Mouse (Mus musculus): ENCODE measurements around the gene Gm9125. TPM values are rescaled to one million over a fixed set of nuclear protein-coding genes. Genes with fewer than 3 reads are reported as not detected.

Gm9125 gene
- polyA plus RNA-seq (2014; fragmentation: Illumina TruSeq; extraction: RNeasy Lipid Tissue Mini Kit (QIAGEN cat#74804); ENCODE audit: low read depth, low replicate concordance), result not detected

GRCm38 (mm10) chr3:94054785-94055184 is at the start of gene Gm9125:
TSS of gene Gm9125 (minus strand) at chr3:94054885.

GRCm38 (mm10) chr3:94072544-94072943 is 17.9 kb upstream of the Gm9125 start, which contains the start of gene Gm10697:
TSS of gene Gm10697 (minus strand) at chr3:94072644.

Other genes with a start within 250 kb of the Gm9125 start
- gene Tdpoz3, start 228.9 kb downstream of the Gm9125 start, polyA plus RNA-seq (2014; fragmentation: Illumina TruSeq; extraction: RNeasy Lipid Tissue Mini Kit (QIAGEN cat#74804); ENCODE audit: low read depth, low replicate concordance), result not detected
- gene Gm9117, start 111.3 kb downstream of the Gm9125 start, polyA plus RNA-seq (2014; fragmentation: Illumina TruSeq; extraction: RNeasy Lipid Tissue Mini Kit (QIAGEN cat#74804); ENCODE audit: low read depth, low replicate concordance), result not detected
- not detected for gene Tdpoz5, start 93.6 kb downstream of the Gm9125 start, polyA plus RNA-seq (2014; fragmentation: Illumina TruSeq; extraction: RNeasy Lipid Tissue Mini Kit (QIAGEN cat#74804); ENCODE audit: low read depth, low replicate concordance)
- not detected for gene Gm10697, start 17.8 kb upstream of the Gm9125 start, polyA plus RNA-seq (2014; fragmentation: Illumina TruSeq; extraction: RNeasy Lipid Tissue Mini Kit (QIAGEN cat#74804); ENCODE audit: low read depth, low replicate concordance)
- not detected for gene Gm10696, start 123.3 kb upstream of the Gm9125 start, polyA plus RNA-seq (2014; fragmentation: Illumina TruSeq; extraction: RNeasy Lipid Tissue Mini Kit (QIAGEN cat#74804); ENCODE audit: low read depth, low replicate concordance)
- 0.69 TPM for gene Gm5286, start 141.8 kb upstream of the Gm9125 start, polyA plus RNA-seq (2014; fragmentation: Illumina TruSeq; extraction: RNeasy Lipid Tissue Mini Kit (QIAGEN cat#74804); ENCODE audit: low read depth, low replicate concordance)
- not detected for gene Gm4778, start 209.2 kb upstream of the Gm9125 start, polyA plus RNA-seq (2014; fragmentation: Illumina TruSeq; extraction: RNeasy Lipid Tissue Mini Kit (QIAGEN cat#74804); ENCODE audit: low read depth, low replicate concordance)